Mouse (Mus musculus) CH12.LX (cell line): Measurements from ENCODE around the gene Phf23. TPM values are rescaled to one million over a fixed set of nuclear protein-coding genes. Genes with fewer than 3 reads are reported as not detected.

Experiments used
- DNase-seq: peaks from one replicate; pipeline ENCODE4 v3.0.0-alpha.2; 2013; ENCODE audit errors: extremely low read depth
- H3K27ac ChIP-seq: 2 replicates; pipeline ENCODE4 v1.5.1; 2012; ENCODE audit warnings: low read depth, mild to moderate bottlenecking, control low read depth, moderate library complexity; ENCODE audit not compliant: insufficient read depth
- H3K27me3 ChIP-seq: replicated peaks from 2 replicates; pipeline ENCODE3; 2012; ENCODE audit warnings: inconsistent platforms
- H3K36me3 ChIP-seq, 2 experiments: replicated peaks in 1 of 2; 2 replicates each; pipeline versions ENCODE3 to v1.6.1; 2012; ENCODE audit warnings: inconsistent platforms in 1 of 2, low read length in 1 of 2, mild to moderate bottlenecking in 1 of 2, mixed read lengths in 1 of 2, moderate library complexity in 1 of 2; ENCODE audit not compliant: control insufficient read depth in 1 of 2, insufficient read depth in 1 of 2
- H3K4me1 ChIP-seq, 2 experiments: 2 replicates each; pipeline ENCODE4 v1.6.1; 2012; ENCODE audit warnings: inconsistent platforms in 1 of 2, moderate library complexity in 1 of 2; ENCODE audit not compliant: insufficient read depth in 2 of 2, control insufficient read depth in 1 of 2
- H3K4me2 ChIP-seq: 2 replicates; pipeline ENCODE4 v1.6.1; 2012; ENCODE audit warnings: low read depth, mild to moderate bottlenecking, control low read depth; ENCODE audit not compliant: poor library complexity, insufficient read depth, severe bottlenecking
- H3K4me3 ChIP-seq, 3 experiments: fragments of 150-350 bp in 1 of 3; sonication (generic) in 1 of 3; replicated peaks in 1 of 3; 2 replicates each; pipeline versions ENCODE3 to v1.5.1; 2011 to 2012; ENCODE audit warnings: low read depth in 2 of 3, low read length in 2 of 3, mild to moderate bottlenecking in 2 of 3, moderate library complexity in 2 of 3, control low read depth in 1 of 3, improper control_type of control experiment in 1 of 3, inconsistent platforms in 1 of 3, mixed read lengths in 1 of 3; ENCODE audit not compliant: poor library complexity in 1 of 3
- H3K79me2 ChIP-seq: replicated peaks from 2 replicates; pipeline ENCODE4 v1.6.1; 2012; ENCODE audit warnings: mild to moderate bottlenecking, moderate library complexity; ENCODE audit not compliant: control insufficient read depth, poor library complexity, insufficient read depth, severe bottlenecking; ENCODE audit errors: extremely low read depth
- H3K9ac ChIP-seq: 2 replicates; pipeline ENCODE4 v1.6.1; 2012; ENCODE audit warnings: low read depth, mild to moderate bottlenecking, control low read depth, moderate library complexity; ENCODE audit not compliant: insufficient read depth
- H3K9me3 ChIP-seq: replicated peaks from 2 replicates; pipeline ENCODE3; 2012; ENCODE audit warnings: low read length, inconsistent platforms, mixed read lengths
- CHD1 ChIP-seq: IDR thresholded peaks from 2 replicates; pipeline ENCODE4 v1.6.1; 2012; ENCODE audit warnings: low read depth, low read length, improper control_type of control experiment, inconsistent platforms
- CHD2 ChIP-seq: IDR thresholded peaks from 2 replicates; pipeline ENCODE4 v1.6.1; 2011; ENCODE audit warnings: low read length, improper control_type of control experiment
- CTCF ChIP-seq, 2 experiments: IDR thresholded peaks in 1 of 2; conservative IDR thresholded peaks in 1 of 2; 2 replicates each; pipeline ENCODE4 v1.5.1; 2011 to 2012; ENCODE audit warnings: low read depth in 2 of 2, low read length in 2 of 2, improper control_type of control experiment in 1 of 2, inconsistent platforms in 1 of 2, mild to moderate bottlenecking in 1 of 2, moderate library complexity in 1 of 2
- HCFC1 ChIP-seq: IDR thresholded peaks from 2 replicates; pipeline ENCODE4 v1.6.1; 2012; ENCODE audit warnings: low read depth, mild to moderate bottlenecking, inconsistent platforms, low read length, improper control_type of control experiment
- JUND ChIP-seq: conservative IDR thresholded peaks from 2 replicates; pipeline ENCODE4 v1.6.1; 2011; ENCODE audit warnings: low read depth, low read length, improper control_type of control experiment
- KAT2A ChIP-seq: IDR thresholded peaks from 2 replicates; pipeline ENCODE4 v1.6.1; 2012; ENCODE audit warnings: low read length, improper control_type of control experiment, inconsistent platforms; ENCODE audit not compliant: insufficient replicate concordance
- MAX ChIP-seq: IDR thresholded peaks from 2 replicates; pipeline ENCODE4 v1.6.1; 2011; ENCODE audit warnings: low read length, improper control_type of control experiment
- MAZ ChIP-seq: IDR thresholded peaks from 2 replicates; pipeline ENCODE4 v1.6.1; 2012; ENCODE audit warnings: low read depth, mild to moderate bottlenecking, inconsistent platforms, low read length, improper control_type of control experiment, moderate library complexity
- NELFE ChIP-seq: IDR thresholded peaks from 2 replicates; pipeline ENCODE4 v1.6.1; 2011; ENCODE audit warnings: low read depth, low read length, improper control_type of control experiment
- PAX5 ChIP-seq: IDR thresholded peaks from 2 replicates; pipeline ENCODE4 v1.6.1; 2012; ENCODE audit warnings: low read length, inconsistent platforms, mixed read lengths
- RAD21 ChIP-seq: IDR thresholded peaks from 2 replicates; pipeline ENCODE4 v1.6.1; 2011; ENCODE audit warnings: low read depth, mild to moderate bottlenecking, low read length, improper control_type of control experiment, moderate library complexity
- UBTF ChIP-seq: IDR thresholded peaks from 2 replicates; pipeline ENCODE4 v1.6.1; 2012; ENCODE audit warnings: low read depth, mild to moderate bottlenecking, inconsistent platforms, low read length, improper control_type of control experiment, moderate library complexity
- ZMIZ1 ChIP-seq: IDR thresholded peaks from 2 replicates; pipeline ENCODE4 v1.6.1; 2012; ENCODE audit warnings: low read depth, mild to moderate bottlenecking, inconsistent platforms, low read length, improper control_type of control experiment
- ZNF384 ChIP-seq: IDR thresholded peaks from 2 replicates; pipeline ENCODE4 v1.6.1; 2012; ENCODE audit warnings: low read depth, low read length, improper control_type of control experiment, inconsistent platforms
- dilution Hi-C: fragments of 300-500 bp; cut with MboI; formaldehyde crosslinking; loops from 2 replicates; pipeline ENCODE4 v1.14.3; 2020; ENCODE audit warnings: low sequenced_read_pairs; ENCODE audit not compliant: extremely low pct_unique_long_range_greater_than_20kb, extremely low pct_ligation_motif_present
- in situ Hi-C: fragments of 300-500 bp; cut with MboI; formaldehyde crosslinking; loops from 3 replicates; pipeline ENCODE4 v1.14.3; 2019; ENCODE audit warnings: low sequenced_read_pairs, low pct_ligation_motif_present, low pct_unique_long_range_greater_than_20kb, mixed read lengths
- polyA plus RNA-seq: library from polyadenylated mRNA; unstranded; fragments of >175 nt; gene quantifications from 2 replicates; pipeline ENCODE4 v1.2.1, GENCODE M21; 2012; ENCODE audit warnings: low read depth; ENCODE audit not compliant: insufficient read length
- total RNA-seq, 2 experiments: library from RNA; depleted of rRNA; stranded (reverse); fragments of 300-350 nt in 1 of 2; fragments of >200 nt in 1 of 2; gene quantifications; 2 replicates each; pipeline ENCODE4 v1.2.3; 2012 to 2014

The Phf23 gene
- total and polyA plus RNA-seq, 3 experiments = 67.2 to 93.2 (median 69.0) TPM

DNA sequence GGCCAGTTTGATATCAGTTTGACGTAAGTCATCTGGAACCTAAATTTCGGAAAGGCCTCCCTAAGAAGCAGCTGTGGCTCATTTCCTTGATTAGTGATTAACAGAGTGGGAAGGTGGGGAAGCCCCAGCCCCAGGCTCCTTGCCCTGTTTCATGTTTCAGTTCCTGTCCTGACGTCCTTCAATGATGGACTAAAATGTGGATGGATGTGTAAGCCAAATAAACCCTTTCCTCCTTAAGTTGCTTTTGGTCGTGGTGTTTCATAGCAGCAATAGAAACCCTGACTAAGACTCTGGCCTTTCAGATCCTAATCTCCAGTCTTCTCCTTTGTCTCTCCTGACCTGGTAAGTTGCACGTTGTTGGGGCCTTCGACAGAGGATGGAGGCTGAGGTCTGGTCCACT is 25.4 kb upstream of the Phf23 start (continued):
- TF ChIP-seq JUND = no peak; the same call in 1 of the 2 replicates
- TF ChIP-seq CHD2 = no peak
- no peak for TF ChIP-seq KAT2A
- no peak for TF ChIP-seq ZMIZ1
- no peak for TF ChIP-seq CTCF (conservative IDR thresholded peaks at IDR 0.05 in 1 of 2, IDR thresholded peaks at IDR 0.05 in 1 of 2; ENCODE audit: low read depth in 2 of 2, low read length in 2 of 2)
- no peak for TF ChIP-seq RAD21
- no peak for TF ChIP-seq PAX5

DNA sequence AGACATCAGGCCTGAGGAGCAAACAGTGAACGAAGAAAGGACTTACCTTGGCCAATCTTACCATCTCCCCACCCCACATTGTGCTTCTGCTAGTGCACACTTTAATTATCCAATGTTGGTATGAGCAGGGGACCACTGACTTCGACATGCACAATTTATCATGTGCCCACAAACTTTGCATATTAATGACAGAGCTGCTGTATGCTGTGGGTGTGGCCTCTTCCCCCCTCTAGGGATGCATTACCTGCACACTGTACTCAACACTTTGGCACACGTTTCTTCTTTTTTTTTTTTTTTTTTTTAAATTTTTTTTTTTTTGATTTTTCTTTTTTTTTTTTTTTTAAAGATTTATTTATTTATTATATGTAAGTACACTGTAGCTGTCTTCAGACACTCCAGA is 24.8 kb upstream of the Phf23 start:
- H3K36me3 ChIP-seq = peaks cover 44 to 73% of the 10 kb centered on the region in 2 experiments
- no peak overlapping the region for H3K9ac ChIP-seq
- H3K27me3 ChIP-seq = no peaks in the 10 kb centered on the region
- peak; percentile 66 for DNase-seq
- H3K4me1 ChIP-seq = peaks cover 14 to 49% of the 10 kb centered on the region in 2 experiments
- in situ Hi-C loops (no loop called here), dilution Hi-C loops (no loop called here)
- H3K9me3 ChIP-seq = peaks cover 12% of the 10 kb centered on the region
- TF ChIP-seq NELFE (no peak), MAZ (no peak), ZNF384 (peak; percentile 65), CHD2 (no peak), UBTF (no peak), MAX (no peak), KAT2A (no peak), HCFC1 (no peak)
- H3K4me2 ChIP-seq = peak overlapping the region; percentile 52
- 0 out of 2 replicates have a peak, but pooled peaks cover 2% of the 10 kb centered on the region for H3K79me2 ChIP-seq
- peak overlapping the region; percentile 81 for H3K27ac ChIP-seq
- peak overlapping the region in 1 of 3 experiments; percentile 1 for H3K4me3 ChIP-seq

DNA sequence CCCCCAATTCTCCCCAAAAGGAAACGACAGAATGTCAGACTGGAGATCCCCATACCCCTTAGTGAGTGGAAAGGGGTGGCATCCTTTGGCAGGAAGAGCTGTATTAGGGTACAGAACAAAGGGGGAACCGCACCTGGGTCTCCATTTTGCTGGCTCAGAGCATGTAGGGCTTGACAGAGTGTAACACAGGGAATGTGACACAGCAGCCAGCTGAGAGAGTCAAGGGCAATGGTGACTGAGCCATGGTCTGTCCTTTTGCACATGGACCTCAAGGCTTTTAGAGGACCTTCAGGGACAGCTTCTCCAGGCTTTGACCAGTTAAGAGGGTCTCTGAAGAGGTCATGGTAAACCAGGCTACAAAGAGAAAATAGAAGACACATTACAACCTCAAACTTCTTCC is 20.7 kb upstream of the Phf23 start:
- in situ Hi-C loops (no loop called here), dilution Hi-C loops (no loop called here)
- no peak for DNase-seq
- Histone ChIP-seq H3K36me3 (peaks cover 47 to 75% of the 10 kb centered on the region in 2 experiments), H3K27me3 (no peaks in the 10 kb centered on the region), H3K4me2 (no peak overlapping the region), H3K27ac (no peak overlapping the region), H3K79me2 (peaks cover 16% of the 10 kb centered on the region), H3K9ac (no peak overlapping the region), H3K4me3 (no peak overlapping the region), H3K4me1 (peaks cover 12 to 44% of the 10 kb centered on the region in 2 experiments), H3K9me3 (peaks cover 2% of the 10 kb centered on the region)
- TF ChIP-seq CHD1 (no peak), JUND (no peak), NELFE (no peak)
